Mouse (Mus musculus): ENCODE measurements around the gene A830018L16Rik. TPM values are rescaled to one million over a fixed set of nuclear protein-coding genes. Genes with fewer than 3 reads are reported as not detected.

The A830018L16Rik gene
- total RNA-seq, 2 experiments from 2014 or later = 2.7 to 3.2 TPM

GRCm38 (mm10) chr1:11650137-11650536 is 236.2 kb downstream of the A830018L16Rik start:
- no peak for DNase-seq (ENCODE audit: low spot score in 2 of 2)

- DNase-seq (ENCODE audit: low spot score in 2 of 2) = no peak
Observed at GRCm38 (mm10) chr1:11652773-11653172, 238.9 kb downstream of the A830018L16Rik start.

GRCm38 (mm10) chr1:11657341-11658060 is 243.6 kb downstream of the A830018L16Rik start:
- DNase-seq (ENCODE audit: low spot score in 2 of 2) = no peak

- DNase-seq (ENCODE audit: low spot score in 2 of 2) = no peak
Observed at GRCm38 (mm10) chr1:11658061-11658625, 244.2 kb downstream of the A830018L16Rik start.

GRCm38 (mm10) chr1:11744749-11745314 is 330.9 kb downstream of the A830018L16Rik start:
- DNase-seq (ENCODE audit: low spot score in 2 of 2) = no peak

GRCm38 (mm10) chr1:11748424-11748823 is 334.5 kb downstream of the A830018L16Rik start:
- DNase-seq (ENCODE audit: low spot score in 2 of 2) = no peak

- no peak for DNase-seq (ENCODE audit: low spot score in 2 of 2)
Observed at GRCm38 (mm10) chr1:11750065-11750464, 336.2 kb downstream of the A830018L16Rik start.

- no peak for DNase-seq (ENCODE audit: low spot score in 2 of 2)
Observed at GRCm38 (mm10) chr1:11750607-11751006, 336.7 kb downstream of the A830018L16Rik start.

- DNase-seq (ENCODE audit: low spot score in 2 of 2) = no peak
Observed at GRCm38 (mm10) chr1:11751996-11752395, 338.1 kb downstream of the A830018L16Rik start.

- no peak for DNase-seq (ENCODE audit: low spot score in 2 of 2)
Observed at GRCm38 (mm10) chr1:11788264-11788663, 374.4 kb downstream of the A830018L16Rik start.

GRCm38 (mm10) chr1:11792820-11793219 is 378.9 kb downstream of the A830018L16Rik start:
- DNase-seq (ENCODE audit: low spot score in 2 of 2) = no peak

- DNase-seq (ENCODE audit: low spot score in 2 of 2) = no peak
Observed at GRCm38 (mm10) chr1:11795666-11796065, 381.8 kb downstream of the A830018L16Rik start.

- DNase-seq (ENCODE audit: low spot score in 2 of 2) = no peak
Observed at GRCm38 (mm10) chr1:11872847-11873246, 458.9 kb downstream of the A830018L16Rik start.

GRCm38 (mm10) chr1:11873573-11873972 is 459.7 kb downstream of the A830018L16Rik start:
- no peak for DNase-seq (ENCODE audit: low spot score in 2 of 2)

GRCm38 (mm10) chr1:11881706-11882105 is 467.8 kb downstream of the A830018L16Rik start:
- DNase-seq (ENCODE audit: low spot score in 2 of 2) = no peak

GRCm38 (mm10) chr1:11895715-11896114 is 481.8 kb downstream of the A830018L16Rik start:
- DNase-seq (ENCODE audit: low spot score in 2 of 2) = no peak

GRCm38 (mm10) chr1:11915873-11916272 is 502.0 kb downstream of the A830018L16Rik start:
- no peak for DNase-seq (ENCODE audit: low spot score in 2 of 2)

GRCm38 (mm10) chr1:11936984-11937383 is 523.1 kb downstream of the A830018L16Rik start:
- no peak for DNase-seq (ENCODE audit: low spot score in 2 of 2)

GRCm38 (mm10) chr1:11959421-11960206 is 545.7 kb downstream of the A830018L16Rik start:
- no peak for DNase-seq (ENCODE audit: low spot score in 2 of 2)

- DNase-seq (ENCODE audit: low spot score in 2 of 2) = no peak
Observed at GRCm38 (mm10) chr1:11982590-11983136, 568.8 kb downstream of the A830018L16Rik start.

- DNase-seq (ENCODE audit: low spot score in 2 of 2) = no peak
Observed at GRCm38 (mm10) chr1:11990011-11990410, 576.1 kb downstream of the A830018L16Rik start.

Measured in adrenal gland, postnatal 4 days (tissue).